Mouse (Mus musculus) T-helper 17 cell (primary cell): ENCODE data around the gene Clec12a.

Experiments used
- in situ Hi-C, 2 experiments: fragments of 300-600 bp; cut with MboI, MseI; formaldehyde crosslinking; loops; 1 replicate in 1 of 2; 2 replicates in 1 of 2; pipeline ENCODE4 v1.15.1; 2025; ENCODE audit warnings: high pct_unique_total_duplicates in 2 of 2

Clec12a gene

GRCm38 (mm10) chr6:129342391-129342790 lies at the start of gene Clec12a:
TSS of gene Clec12a (plus strand) at chr6:129342691.
- in situ Hi-C loops = loop anchor here in 1 of 2 experiments (10.0 kb wide), 1 partner anchor 268 kb away; no protein-coding TSS in a partner anchor

- in situ Hi-C loops = loop anchor here (10.0 kb wide), 2 partner anchors 381 to 441 kb away; partner anchors contain the start of gene Klri2 (in 1 of the 2)
Observed at GRCm38 (mm10) chr6:129304180-129304579, 38.3 kb upstream of the Clec12a start.

GRCm38 (mm10) chr6:129312499-129312898 lies 30.0 kb upstream of the Clec12a start:
- in situ Hi-C loops = no loop called here

- in situ Hi-C loops = no loop called here
Observed at GRCm38 (mm10) chr6:129314655-129315168, 27.8 kb upstream of the Clec12a start.

GRCm38 (mm10) chr6:129315698-129316097 lies 26.8 kb upstream of the Clec12a start:
- in situ Hi-C loops = no loop called here

- in situ Hi-C loops = no loop called here
Observed at GRCm38 (mm10) chr6:129316463-129316862, 26.0 kb upstream of the Clec12a start.

GRCm38 (mm10) chr6:129318395-129318794 lies 24.1 kb upstream of the Clec12a start:
- in situ Hi-C loops = no loop called here

GRCm38 (mm10) chr6:129319331-129319730 lies 23.2 kb upstream of the Clec12a start:
- in situ Hi-C loops = no loop called here

- in situ Hi-C loops = loop anchor here in 1 of 2 experiments (5.0 to 10.0 kb wide), 2 partner anchors 36 to 61 kb away; no protein-coding TSS in a partner anchor
Observed at GRCm38 (mm10) chr6:129326016-129326415, 16.5 kb upstream of the Clec12a start.

GRCm38 (mm10) chr6:129326568-129327150 lies 15.8 kb upstream of the Clec12a start:
- in situ Hi-C loops = loop anchor here in 1 of 2 experiments (5.0 to 10.0 kb wide), 2 partner anchors 36 to 62 kb away; no protein-coding TSS in a partner anchor

DNA sequence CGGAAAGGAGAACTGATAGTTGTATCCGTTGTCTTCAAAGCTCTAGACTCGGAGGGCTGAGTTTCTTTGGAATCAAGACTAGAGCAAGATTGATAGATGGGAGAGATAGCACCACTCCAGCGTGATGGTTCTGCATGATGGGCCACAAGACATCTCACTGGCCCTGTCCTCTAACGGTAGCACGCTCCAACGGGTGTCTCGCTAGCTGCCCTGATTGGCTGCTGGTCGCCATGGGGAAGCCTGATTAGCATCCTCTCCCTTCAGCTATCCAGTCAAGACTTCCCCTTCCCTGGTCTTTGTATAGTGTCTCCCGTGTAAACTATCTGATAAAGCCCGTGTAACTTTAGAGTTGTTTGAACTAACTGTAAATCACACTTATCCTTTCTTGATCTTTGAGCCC lies 10.9 kb upstream of the Clec12a start, which contains the start of gene 4922502D21Rik:
4922502D21Rik (minus strand) TSS at position 187 of the 400 bp plus-strand sequence.
- in situ Hi-C loops = loop anchor here in 1 of 2 experiments (5.0 kb wide), 2 partner anchors 41 to 74 kb away; no protein-coding TSS in a partner anchor

DNA sequence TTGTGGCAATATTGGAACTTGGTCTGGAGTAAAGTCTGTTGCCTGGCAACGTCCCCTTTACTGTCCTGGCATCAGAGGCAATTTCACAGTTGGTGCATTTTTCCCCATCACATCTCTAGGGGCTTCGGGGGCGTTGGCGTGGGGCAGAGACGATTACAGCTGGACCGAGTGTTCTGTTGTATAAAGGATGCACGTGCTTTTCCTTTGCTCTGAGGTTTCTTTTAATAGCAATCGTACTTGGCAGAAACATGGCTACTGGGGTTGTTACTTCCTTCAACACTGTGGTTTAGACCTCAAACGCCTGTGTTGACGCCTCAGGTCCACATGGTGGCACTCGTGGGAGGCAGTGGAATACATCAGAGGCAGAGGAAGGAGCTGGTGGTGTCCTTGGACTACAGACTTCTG lies 8.8 kb upstream of the Clec12a start:
- in situ Hi-C loops = loop anchor here in 1 of 2 experiments (5.0 kb wide), 2 partner anchors 39 to 76 kb away; no protein-coding TSS in a partner anchor

DNA sequence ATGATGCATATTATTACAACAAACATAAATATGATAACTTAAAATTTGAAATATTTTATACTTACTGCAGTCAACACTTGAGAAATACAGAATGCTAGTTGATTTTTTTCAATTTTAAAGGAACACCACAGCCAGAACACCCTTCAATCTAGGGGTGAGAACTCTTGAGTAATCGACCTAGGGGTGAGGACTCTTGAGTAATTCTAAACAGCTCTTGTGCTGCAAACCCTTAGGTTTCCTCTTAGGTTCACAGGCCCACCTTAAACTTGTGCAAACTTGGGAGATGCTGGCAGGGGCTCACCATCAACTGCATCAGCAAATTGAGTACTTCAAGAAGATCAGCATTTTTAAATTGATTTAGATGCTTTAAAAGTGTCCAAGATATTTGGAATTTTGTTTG lies 4.7 kb upstream of the Clec12a start:
- in situ Hi-C loops = no loop called here

DNA sequence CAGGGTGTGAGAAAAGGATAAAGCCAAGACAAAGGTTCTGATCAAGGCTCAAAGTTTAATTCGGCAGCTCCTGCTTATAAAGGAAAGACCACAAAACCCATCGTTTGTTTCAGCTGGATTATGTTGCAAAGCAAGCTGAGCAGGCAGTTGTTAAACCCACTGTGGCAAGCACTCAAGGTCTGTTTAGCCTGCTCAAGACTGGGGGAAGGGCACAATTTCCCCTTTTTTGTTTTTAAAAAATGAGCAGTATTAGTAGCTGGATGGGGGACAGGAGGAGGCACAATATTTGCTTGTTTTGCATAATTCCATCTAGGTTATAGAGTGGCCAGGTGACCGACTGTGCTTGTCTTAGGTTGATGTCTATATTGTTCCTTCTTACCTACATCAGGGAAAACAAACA lies 1.9 kb downstream of the Clec12a start:
- in situ Hi-C loops = loop anchor here in 1 of 2 experiments (10.0 kb wide), 1 partner anchor 270 kb away; no protein-coding TSS in a partner anchor

DNA sequence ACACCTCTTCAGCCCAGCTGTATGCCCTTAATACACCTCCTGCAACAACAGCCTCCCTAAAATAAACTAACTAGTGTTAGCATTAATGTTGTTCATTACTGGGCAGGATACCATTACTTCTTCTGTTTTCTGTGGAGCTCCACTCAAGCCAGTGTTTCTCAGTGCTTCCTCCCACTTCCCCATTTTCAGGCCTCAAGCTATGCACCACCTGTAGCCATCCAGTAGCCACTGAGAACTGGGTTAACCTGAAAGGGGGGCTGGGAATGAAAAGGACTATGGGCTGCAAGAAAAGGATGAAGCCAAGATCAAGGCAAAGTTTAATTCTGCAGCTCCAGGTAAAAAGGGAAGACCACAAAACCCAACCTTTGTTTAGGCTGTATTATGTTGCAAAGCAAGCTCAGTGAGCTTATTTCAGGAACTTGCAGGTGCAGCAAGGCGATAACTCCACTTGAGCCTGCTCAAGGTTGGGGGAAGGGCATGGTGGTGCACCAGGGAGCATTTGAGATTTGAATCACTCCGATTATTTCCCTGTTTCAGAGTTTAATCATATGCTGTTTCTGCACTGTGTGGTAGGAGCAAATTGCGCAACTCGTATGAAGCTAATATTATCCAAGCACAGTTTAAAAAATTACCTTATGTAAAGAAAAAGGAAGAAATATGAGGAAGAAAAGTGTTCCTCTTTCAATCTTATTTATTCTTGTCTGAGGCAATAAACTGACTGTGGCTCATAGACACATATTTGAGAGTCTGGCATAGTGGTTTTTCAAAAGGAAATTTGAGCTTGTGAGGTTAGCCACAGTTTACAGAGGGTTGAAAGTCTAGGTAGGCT lies 7.2 kb downstream of the Clec12a start:
- in situ Hi-C loops = loop anchor here in 1 of 2 experiments (10.0 kb wide), 1 partner anchor 275 kb away; no protein-coding TSS in a partner anchor

GRCm38 (mm10) chr6:129351091-129351490 lies 8.6 kb downstream of the Clec12a start:
- in situ Hi-C loops = no loop called here

GRCm38 (mm10) chr6:129355774-129356173 lies 13.3 kb downstream of the Clec12a start:
- in situ Hi-C loops = loop anchor here in 1 of 2 experiments (5.0 kb wide), 1 partner anchor 498 kb away; no protein-coding TSS in a partner anchor

DNA sequence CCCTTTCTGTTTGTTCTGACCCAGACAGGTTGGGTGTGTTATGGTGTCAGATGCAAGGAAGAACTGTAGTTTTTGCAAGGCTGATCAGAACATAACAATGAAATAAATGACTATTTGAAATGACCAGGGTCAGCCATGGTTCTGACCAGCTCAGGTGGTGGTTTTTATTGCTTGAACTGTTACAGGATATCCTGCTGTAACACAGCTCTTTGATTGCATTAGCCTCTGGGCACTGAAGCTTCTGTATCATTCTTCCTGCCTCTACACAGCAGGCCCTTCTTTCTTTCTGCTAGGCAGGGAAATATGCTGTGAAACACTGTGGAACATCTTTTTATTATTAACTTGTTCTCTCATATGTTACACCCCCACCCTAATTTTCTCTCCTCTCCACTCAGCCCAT lies 13.9 kb downstream of the Clec12a start:
- in situ Hi-C loops = loop anchor here in 1 of 2 experiments (5.0 kb wide), 1 partner anchor 499 kb away; no protein-coding TSS in a partner anchor

DNA sequence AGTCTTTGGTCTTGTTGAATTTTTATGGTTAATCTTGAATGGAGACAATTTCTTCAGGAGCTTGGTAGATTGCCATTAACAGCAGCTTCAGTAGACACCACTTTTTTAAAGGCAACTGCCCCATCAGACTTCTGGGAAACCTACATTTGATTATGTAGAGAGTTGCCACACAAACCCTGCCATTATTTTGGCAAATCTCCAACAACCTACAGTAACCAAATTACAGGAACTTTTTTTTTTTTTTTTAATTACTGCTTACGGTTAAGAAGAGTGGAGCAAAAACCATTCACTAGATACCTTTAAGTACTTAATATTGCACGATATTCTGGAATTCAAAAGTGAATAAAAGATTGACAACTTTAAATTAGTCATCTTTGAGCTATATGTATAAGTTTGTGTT lies 17.0 kb downstream of the Clec12a start:
- in situ Hi-C loops = loop anchor here in 1 of 2 experiments (5.0 kb wide), 1 partner anchor 502 kb away; no protein-coding TSS in a partner anchor

DNA sequence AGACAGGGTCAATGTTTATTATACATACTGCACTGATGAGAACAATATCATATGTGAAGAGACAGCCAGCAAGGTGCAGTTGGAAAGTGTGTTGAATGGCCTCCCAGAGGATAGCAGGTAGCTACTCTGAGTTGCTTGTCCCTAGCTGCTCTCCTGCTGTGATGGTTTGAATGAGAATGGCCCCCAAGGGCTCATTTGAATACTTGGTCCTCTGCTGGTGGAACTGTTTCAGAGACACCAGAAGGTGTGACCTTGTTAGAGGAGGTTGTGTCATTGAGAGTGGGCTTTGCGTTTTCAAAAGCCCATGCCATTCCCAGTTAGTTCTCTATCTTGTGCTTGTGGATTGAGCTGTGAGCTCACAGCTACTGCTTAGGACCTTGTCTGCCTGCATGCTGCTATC lies 21.5 kb downstream of the Clec12a start:
- in situ Hi-C loops = loop anchor here in 1 of 2 experiments (5.0 kb wide), 2 partner anchors 37 to 102 kb away; no protein-coding TSS in a partner anchor

DNA sequence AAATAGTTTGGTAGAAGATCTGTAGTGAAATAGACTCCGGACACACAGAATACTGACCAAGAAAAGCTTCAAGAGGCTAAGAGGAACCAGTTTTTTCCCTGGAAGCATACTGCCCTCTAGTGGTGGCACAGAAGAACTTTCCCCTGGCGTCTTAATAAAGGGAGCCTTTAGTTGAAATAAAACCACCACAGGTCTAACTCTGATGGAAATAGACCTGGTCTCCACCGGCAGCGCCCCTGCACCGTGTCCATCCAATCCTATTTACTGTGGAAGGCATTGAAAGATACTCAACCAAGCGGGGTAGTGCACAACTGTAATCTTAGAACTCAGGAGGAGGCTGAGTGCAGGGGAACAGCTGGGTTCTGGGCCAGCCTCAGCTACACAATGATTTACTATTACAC lies 23.5 kb downstream of the Clec12a start:
- in situ Hi-C loops = loop anchor here in 1 of 2 experiments (5.0 kb wide), 1 partner anchor 274 kb away; no protein-coding TSS in a partner anchor
